Mouse (Mus musculus) ES-E14 (cell line): ENCODE measurements at regions not wholly inside any gene's neighbourhood (a gene's known extent, or its start where the extent isn't known, plus 50 kb on each side); places are given as distances from the start of the nearest gene placed in this dataset.

Experiments
- CHD2 ChIP-seq: IDR thresholded peaks from 2 replicates; pipeline ENCODE4 v1.6.1; 2014; ENCODE audit warnings: mild to moderate bottlenecking, low read depth, low read length, inconsistent platforms
- HCFC1 ChIP-seq: IDR thresholded peaks from 2 replicates; pipeline ENCODE4 v1.6.1; 2012; ENCODE audit warnings: low read length, inconsistent platforms, borderline replicate concordance; ENCODE audit not compliant: insufficient read depth
- MAFK ChIP-seq: IDR thresholded peaks from 2 replicates; pipeline ENCODE4 v1.6.1; 2014; ENCODE audit warnings: mild to moderate bottlenecking, low read depth, low read length, inconsistent platforms; ENCODE audit not compliant: insufficient read depth
- ZC3H11A ChIP-seq: IDR thresholded peaks from 2 replicates; pipeline ENCODE4 v1.6.1; 2012; ENCODE audit warnings: low read depth, mild to moderate bottlenecking, inconsistent platforms, low read length, borderline replicate concordance
- ZNF384 ChIP-seq: IDR thresholded peaks from 2 replicates; pipeline ENCODE4 v1.6.1; 2012; ENCODE audit warnings: low read depth, low read length, inconsistent platforms

GRCm38 (mm10) chr5:75378655-75379054, 196.1 kb upstream of the Kit start:
- TF ChIP-seq ZNF384, result no peak
- no peak for TF ChIP-seq MAFK
- no peak for TF ChIP-seq CHD2
- TF ChIP-seq ZC3H11A, result no peak
- TF ChIP-seq HCFC1, result no peak
